In genomic region chr2:118972048-118972447, GRCm38 (mm10) we compare ENCODE assay signal across 10 mouse cellular contexts. TPM values are rescaled to one million over a fixed set of nuclear protein-coding genes. Genes with fewer than 3 reads are reported as not detected.
A peak's percentile ranks its signal among the peaks of the same experiment; 100 is the strongest.
DNase-seq lines count a peak whose midpoint lies in the region; ATAC-seq lines count a peak whose summit lies in the region.
"Had no signal": no experiment of that assay in that cellular context is flagged by ENCODE, and none has a peak within 500 bp of the region (broad histone marks: within the 10 kb centered on the region; RNA-seq: fewer than 3 reads in every experiment).

No protein-coding gene starts in this region.

- H3K4me3 ChIP-seq in hindbrain, embryonic 14.5 days (replicated peaks; ENCODE audit: low read length), result peak overlapping the region; percentile 33; the same call in 1 of the 2 replicates
- no peak overlapping the region for H3K4me3 ChIP-seq in hindbrain, embryonic 16.5 days (ENCODE audit: low read length)
- H3K4me3 ChIP-seq in liver, embryonic 11.5 days (ENCODE audit: low read depth, low read length), result no peak overlapping the region
- H3K4me3 ChIP-seq in liver, embryonic 16.5 days (ENCODE audit: low read depth, low read length), result no peak overlapping the region

- no peaks in the 10 kb centered on the region for H3K9me3 ChIP-seq in hindbrain, embryonic 14.5 days (ENCODE audit: control insufficient read depth, low read length)
- no peaks in the 10 kb centered on the region for H3K9me3 ChIP-seq in hindbrain, embryonic 16.5 days (ENCODE audit: control insufficient read depth, low read length)
- H3K9me3 ChIP-seq in liver, embryonic 11.5 days (ENCODE audit: control insufficient read depth, low read length), result no peaks in the 10 kb centered on the region
- no peaks in the 10 kb centered on the region for H3K9me3 ChIP-seq in liver, embryonic 16.5 days (replicated peaks; ENCODE audit: control insufficient read depth, low read length)
- H3K9me3 ChIP-seq: forebrain, embryonic 15.5 days; G1E; limb, embryonic 15.5 days had no signal

- H3K4me1 ChIP-seq in hindbrain, embryonic 14.5 days (replicated peaks; ENCODE audit: control insufficient read depth, insufficient read depth, low read length), result peaks cover 14% of the 10 kb centered on the region
- peaks cover 5% of the 10 kb centered on the region for H3K4me1 ChIP-seq in hindbrain, embryonic 16.5 days (ENCODE audit: control insufficient read depth, insufficient read depth, low read depth, low read length)
- H3K4me1 ChIP-seq in liver, embryonic 11.5 days (replicated peaks; ENCODE audit: control insufficient read depth, insufficient read depth, low read length), result peaks cover 7% of the 10 kb centered on the region
- peaks cover 26% of the 10 kb centered on the region for H3K4me1 ChIP-seq in liver, embryonic 16.5 days (ENCODE audit: control insufficient read depth, low read depth, low read length)

- 83% methylated on average over 5 of the region's 5 CpGs for WGBS in hindbrain, embryonic 14.5 days
- 82% methylated on average over 5 of the region's 5 CpGs for WGBS in hindbrain, embryonic 16.5 days
- WGBS in liver, embryonic 11.5 days, result 74% methylated on average over 5 of the region's 5 CpGs
- WGBS in liver, embryonic 16.5 days (ENCODE audit: insufficient replicate concordance), result 62% methylated on average over 5 of the region's 5 CpGs

- H3K4me2 ChIP-seq in hindbrain, embryonic 14.5 days (replicated peaks), result peak overlapping the region; percentile 78; the same call in 1 of the 2 replicates
- no peak overlapping the region; the same call in 1 of the 2 replicates for H3K4me2 ChIP-seq in hindbrain, embryonic 16.5 days (ENCODE audit: low read length)
- peak overlapping the region; percentile 82; the same call in 1 of the 2 replicates for H3K4me2 ChIP-seq in liver, embryonic 11.5 days
- H3K4me2 ChIP-seq in liver, embryonic 16.5 days (ENCODE audit: low read depth, low read length), result peak overlapping the region; percentile 86; the same call in 1 of the 2 replicates

- H3K27me3 ChIP-seq in hindbrain, embryonic 14.5 days (ENCODE audit: control insufficient read depth, insufficient read depth, low read length), result peaks cover 26% of the 10 kb centered on the region
- H3K27me3 ChIP-seq in hindbrain, embryonic 16.5 days (replicated peaks; ENCODE audit: control insufficient read depth, insufficient read depth, low read length), result peaks cover 10% of the 10 kb centered on the region
- peaks cover 15% of the 10 kb centered on the region for H3K27me3 ChIP-seq in liver, embryonic 11.5 days (replicated peaks; ENCODE audit: control insufficient read depth, insufficient read depth, low read length)
- H3K27me3 ChIP-seq in liver, embryonic 16.5 days (ENCODE audit: control insufficient read depth, insufficient read depth, low read depth, low read length), result peaks cover 24% of the 10 kb centered on the region

- no peak for DNase-seq in hindbrain, embryonic 14.5 days (ENCODE audit: low spot score)
- no peak for DNase-seq in liver, embryonic 11.5 days (ENCODE audit: low spot score)
- no peak for DNase-seq in liver
- peak; percentile 16 for DNase-seq in induced T-regulatory cell, adult 2 months (ENCODE audit: low read depth)
- no peak for DNase-seq in cerebellum, postnatal 10 days

- ATAC-seq in hindbrain, embryonic 14.5 days (ENCODE audit: low FRiP score), result no peak
- ATAC-seq in hindbrain, embryonic 16.5 days, result no peak
- ATAC-seq in liver, embryonic 11.5 days (replicated peaks; ENCODE audit: low FRiP score), result no peak
- ATAC-seq in liver, embryonic 16.5 days (ENCODE audit: low read depth), result no peak

- H3K36me3 ChIP-seq in hindbrain, embryonic 14.5 days (replicated peaks; ENCODE audit: control insufficient read depth, insufficient read depth), result no peaks in the 10 kb centered on the region
- no peaks in the 10 kb centered on the region for H3K36me3 ChIP-seq in hindbrain, embryonic 16.5 days (ENCODE audit: control insufficient read depth, insufficient read depth, low read length)
- H3K36me3 ChIP-seq in liver, embryonic 11.5 days (ENCODE audit: control insufficient read depth, insufficient read depth, low read length), result no peaks in the 10 kb centered on the region
- no peaks in the 10 kb centered on the region for H3K36me3 ChIP-seq in liver, embryonic 16.5 days (ENCODE audit: control insufficient read depth, insufficient read depth)
- H3K36me3 ChIP-seq: forebrain, embryonic 15.5 days; G1E; limb, embryonic 15.5 days had no signal

- no peak overlapping the region for H3K27ac ChIP-seq in hindbrain, embryonic 14.5 days
- H3K27ac ChIP-seq in hindbrain, embryonic 16.5 days (ENCODE audit: low read depth, low read length), result no peak overlapping the region
- no peak overlapping the region for H3K27ac ChIP-seq in liver, embryonic 11.5 days (ENCODE audit: low read depth, low read length)
- no peak overlapping the region for H3K27ac ChIP-seq in liver, embryonic 16.5 days (ENCODE audit: low read length)
- H3K27ac ChIP-seq: forebrain, embryonic 15.5 days; limb, embryonic 15.5 days had no signal

- H3K9ac ChIP-seq in hindbrain, embryonic 14.5 days, result no peak overlapping the region
- no peak overlapping the region for H3K9ac ChIP-seq in hindbrain, embryonic 16.5 days (ENCODE audit: low read depth, low read length)
- no peak overlapping the region for H3K9ac ChIP-seq in liver, embryonic 11.5 days (ENCODE audit: low read depth, low read length)
- H3K9ac ChIP-seq in liver, embryonic 16.5 days (ENCODE audit: low read depth, low read length), result no peak overlapping the region
- H3K9ac ChIP-seq: limb, embryonic 15.5 days had no signal

RNA-seq across cellular contexts. Expression of gene Chst14, which starts 45.8 kb away (rescaled TPM):
- 7.7 and 8.7 TPM in 2 replicates for polyA plus RNA-seq in hindbrain, embryonic 14.5 days (2014; fragmentation: Nextera tagmentation; extraction: Ambion mirVana)
- 5.3 and 7.3 TPM in 2 replicates for polyA plus RNA-seq in hindbrain, embryonic 16.5 days (2015; fragmentation: Nextera tagmentation; extraction: Ambion mirVana)
- 15.4 and 16.4 TPM in 2 replicates for polyA plus RNA-seq in liver, embryonic 11.5 days (2014; fragmentation: Nextera tagmentation; extraction: Ambion mirVana)
- polyA plus RNA-seq in liver, embryonic 16.5 days (2015; fragmentation: Nextera tagmentation; extraction: Ambion mirVana), result 4.0 and 4.9 TPM in 2 replicates

RNA-seq across cellular contexts. Expression of gene Ccdc32, which starts 57.1 kb away (rescaled TPM):
- 36.0 and 36.5 TPM in 2 replicates for polyA plus RNA-seq in hindbrain, embryonic 14.5 days (2014; fragmentation: Nextera tagmentation; extraction: Ambion mirVana)
- 41.7 and 44.1 TPM in 2 replicates for polyA plus RNA-seq in hindbrain, embryonic 16.5 days (2015; fragmentation: Nextera tagmentation; extraction: Ambion mirVana)
- 24.8 and 26.5 TPM in 2 replicates for polyA plus RNA-seq in liver, embryonic 11.5 days (2014; fragmentation: Nextera tagmentation; extraction: Ambion mirVana)
- polyA plus RNA-seq in liver, embryonic 16.5 days (2015; fragmentation: Nextera tagmentation; extraction: Ambion mirVana), result 13.3 and 13.4 TPM in 2 replicates
